Mouse (Mus musculus) spleen, postnatal 14 days (tissue): ENCODE results near the gene Tomm20l.
"Not testable (repeated sequence)": the region's sequence is repeated elsewhere in the genome, so short reads cannot be mapped to it uniquely, and the experiment has no call there.

ENCODE experiments used
- DNase-seq, 2 experiments: peaks; one replicate each; pipeline ENCODE4 v3.0.0; 2021 to 2022; ENCODE audit warnings: low spot score in 2 of 2

Gene Tomm20l

DNA sequence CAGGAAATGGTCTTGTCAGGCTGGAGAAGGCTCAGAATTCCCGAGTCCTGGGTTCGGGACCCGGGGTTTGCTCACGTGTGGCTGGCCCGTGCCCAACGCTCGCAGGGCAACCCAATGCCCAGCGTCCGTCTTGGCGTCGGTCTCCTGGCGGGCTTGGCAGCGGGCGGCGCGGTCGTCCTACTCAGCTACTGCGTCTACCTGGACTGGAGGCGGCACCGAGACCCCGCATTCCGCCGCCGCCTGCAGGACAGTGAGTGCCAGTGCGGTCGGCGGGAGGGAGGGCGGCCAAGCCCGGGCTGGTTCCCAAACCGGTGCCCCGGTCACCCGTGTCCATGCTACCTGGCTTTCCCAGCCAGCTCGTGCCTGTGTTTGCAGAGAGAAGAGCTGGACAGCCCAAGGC lies at the start of gene Tomm20l:
Gene Tomm20l, plus strand, starts transcription at position 98 of the 400 bp plus-strand sequence.
- peak in 1 of 2 experiments; percentile 11 for DNase-seq

GRCm38 (mm10) chr12:71069846-71070245 lies 41.4 kb upstream of the Tomm20l start:
- DNase-seq, result no peak

DNA sequence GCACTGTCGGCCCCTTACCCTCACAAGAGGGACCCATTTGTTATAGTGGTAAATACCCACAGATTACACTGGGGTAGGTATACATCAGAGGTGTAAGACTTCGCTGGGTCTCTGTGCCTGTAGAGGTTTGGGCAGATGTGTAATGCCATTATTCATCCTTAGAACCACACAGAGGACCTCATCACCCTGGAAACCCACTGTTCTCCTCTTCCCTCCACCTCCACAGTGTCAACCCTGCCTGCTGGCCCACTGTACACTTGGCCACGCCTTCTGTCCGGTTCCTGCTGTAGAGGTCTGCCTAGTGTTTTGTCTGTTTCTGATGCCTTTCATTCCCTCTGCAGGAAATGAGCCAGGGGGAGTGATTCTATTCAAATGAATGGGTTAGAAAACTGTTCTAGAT lies 39.2 kb upstream of the Tomm20l start:
- no peak for DNase-seq

- peak in 1 of 2 experiments; percentile 23 for DNase-seq
These were observed 38.0 kb upstream of the Tomm20l start for GRCm38 (mm10) chr12:71073113-71073730.

- DNase-seq, result no peak
These were observed 24.9 kb upstream of the Tomm20l start for GRCm38 (mm10) chr12:71086331-71086730.

DNA sequence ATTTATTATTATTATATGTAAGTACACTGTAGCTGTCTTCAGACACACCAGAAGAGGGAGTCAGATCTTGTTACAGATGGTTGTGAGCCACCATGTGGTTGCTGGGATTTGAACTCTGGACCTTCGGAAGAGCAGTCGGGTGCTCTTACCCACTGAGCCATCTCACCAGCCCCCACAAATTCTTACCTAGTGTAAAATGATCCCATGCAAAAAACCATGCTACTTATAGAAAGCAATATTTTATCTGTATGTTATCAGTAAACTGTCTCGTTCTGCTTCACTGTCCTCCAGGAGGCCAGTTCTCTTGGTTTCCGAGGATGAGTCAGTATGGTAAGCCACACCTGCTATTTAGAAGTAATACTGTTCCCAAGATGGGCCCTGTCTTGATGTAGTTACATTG lies 7.0 kb upstream of the Tomm20l start:
- DNase-seq, result not testable (repeated sequence)

DNA sequence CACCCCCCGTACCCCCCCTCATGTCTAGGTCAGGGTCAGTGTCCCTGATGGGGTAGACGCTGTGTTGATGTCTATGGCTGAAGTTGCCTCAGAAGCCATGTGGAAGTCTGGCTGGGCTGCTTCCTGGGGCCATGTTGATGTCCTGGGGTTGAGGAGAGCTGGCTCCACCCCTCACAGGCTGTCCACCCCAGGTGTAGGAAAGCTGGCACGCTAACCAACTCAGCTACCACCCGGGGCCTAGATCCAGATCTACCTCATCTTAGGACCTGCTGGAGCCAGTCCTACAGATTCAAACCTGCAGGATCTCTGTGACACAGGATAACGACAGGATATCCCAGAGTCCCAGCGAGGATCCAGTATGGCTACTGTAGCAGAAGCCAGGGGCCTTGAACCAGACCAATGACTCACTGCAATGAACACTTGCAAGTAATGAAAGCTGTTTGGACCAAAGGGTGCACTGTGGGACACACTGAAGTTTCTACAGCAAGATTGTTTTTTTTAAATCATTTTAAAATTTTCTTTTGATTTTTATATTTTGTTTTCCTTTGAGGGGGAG lies 3.9 kb upstream of the Tomm20l start:
- no peak for DNase-seq

DNA sequence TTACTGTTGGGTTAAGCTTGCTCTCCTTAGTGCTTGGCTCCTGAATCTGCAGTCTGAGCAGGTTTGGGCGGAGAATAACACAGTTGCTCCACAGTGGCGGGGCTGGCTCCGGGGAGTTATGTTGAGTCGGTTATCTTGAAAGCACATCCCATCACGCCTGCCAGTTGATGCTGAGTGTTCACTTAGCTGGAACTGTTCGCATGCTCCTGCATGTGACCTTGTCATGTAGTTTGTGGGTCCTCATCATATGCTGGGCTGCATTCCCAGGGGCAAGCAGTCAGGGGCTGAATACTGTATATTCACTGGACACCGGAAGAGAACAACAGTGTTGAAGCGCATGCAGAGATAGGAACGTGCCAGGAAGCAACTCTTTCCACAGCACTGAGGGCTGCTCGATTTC lies 1.8 kb downstream of the Tomm20l start:
- DNase-seq, result no peak

- peak; percentile 38 to 51 for DNase-seq
These were observed 2.6 kb downstream of the Tomm20l start for GRCm38 (mm10) chr12:71113675-71114288.

- no peak for DNase-seq
These were observed 5.2 kb downstream of the Tomm20l start for GRCm38 (mm10) chr12:71116411-71116810.

GRCm38 (mm10) chr12:71122731-71123130 lies 11.5 kb downstream of the Tomm20l start:
- no peak for DNase-seq

DNA sequence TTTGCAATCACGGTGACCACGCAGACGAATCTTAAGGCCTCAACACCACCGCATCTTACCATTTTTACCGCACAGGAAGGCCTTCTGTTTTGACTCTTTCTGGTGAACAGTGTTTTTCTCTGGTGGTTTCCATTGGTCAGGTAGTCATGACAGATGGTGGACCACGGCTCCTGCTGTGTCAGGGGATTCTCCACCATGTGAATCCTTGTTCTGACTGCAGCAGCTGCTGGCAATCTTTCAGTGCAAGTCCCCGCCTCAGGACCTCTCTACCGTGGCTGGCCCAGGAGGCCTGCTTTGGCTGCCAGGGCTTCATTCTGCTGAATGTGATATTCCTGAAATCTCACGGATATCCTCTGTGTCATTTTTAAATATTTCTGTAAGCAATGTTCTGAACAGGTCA lies 12.1 kb downstream of the Tomm20l start:
- DNase-seq, result no peak

DNA sequence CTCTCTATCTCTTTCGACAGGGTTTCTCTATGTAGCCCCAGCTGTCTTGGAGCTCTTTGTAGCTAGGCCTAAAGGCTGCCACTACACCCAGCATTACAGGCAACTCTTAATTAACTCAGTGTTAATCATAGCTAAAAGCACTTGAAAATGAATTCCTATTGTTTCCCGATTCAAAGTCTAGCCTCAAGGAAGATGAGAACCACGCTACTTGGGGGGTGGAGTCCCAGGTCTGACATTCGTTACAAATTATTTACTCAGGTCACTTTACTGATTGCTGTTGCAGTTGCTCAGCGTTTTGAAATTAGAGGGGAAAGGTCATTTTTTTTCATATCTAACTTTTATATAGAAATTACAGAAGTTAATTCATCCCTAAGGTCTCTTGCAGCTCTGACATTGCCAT lies 24.4 kb downstream of the Tomm20l start:
- DNase-seq, result no peak

DNA sequence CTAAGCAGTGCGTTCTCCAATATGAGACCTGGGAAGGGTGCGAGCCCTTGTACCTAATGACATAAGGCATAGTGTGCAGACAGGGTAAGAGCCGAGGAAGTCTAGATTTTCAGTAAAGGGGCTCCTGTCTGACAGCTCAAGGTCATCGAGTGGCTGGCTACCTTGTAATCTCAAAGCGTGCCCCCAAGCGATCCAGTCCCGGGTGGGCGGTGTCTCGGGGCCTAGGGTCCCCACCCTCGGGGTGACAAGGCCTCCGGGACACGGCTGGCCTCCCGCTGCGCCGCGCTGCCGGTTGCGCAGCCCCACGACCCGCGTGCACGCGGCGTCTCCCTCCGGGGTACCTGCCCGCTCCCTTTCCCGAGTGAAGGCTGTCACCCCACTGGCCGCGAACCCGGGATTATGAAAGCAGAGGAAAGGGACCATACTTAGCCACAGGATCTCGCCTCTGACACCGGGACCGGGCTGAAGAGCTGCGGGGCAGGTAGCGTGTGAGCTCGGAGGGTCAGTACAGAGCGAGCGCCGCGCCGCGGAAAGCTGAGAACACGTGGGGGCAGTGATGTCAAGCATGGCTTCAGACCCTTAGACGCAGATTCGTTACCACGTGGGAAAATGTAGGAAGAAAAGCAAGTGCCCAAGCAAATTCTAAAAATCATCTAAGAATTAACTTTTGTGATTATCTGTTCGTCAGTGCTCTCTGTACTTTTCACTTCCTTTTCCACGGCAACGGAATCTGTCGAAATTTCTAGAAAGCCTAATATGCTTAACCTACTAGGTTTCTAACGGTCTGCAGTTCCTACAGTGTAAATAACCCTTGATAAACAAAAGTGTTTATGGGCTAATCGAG lies 25.1 kb downstream of the Tomm20l start, which contains the start of the genes Timm9 and 2700049A03Rik:
Gene Timm9, minus strand, starts transcription at position 555 of the 844 bp plus-strand sequence.
Gene 2700049A03Rik, plus strand, starts transcription at position 719 of the 844 bp plus-strand sequence.
- DNase-seq, result peak; percentile 51 to 67

DNA sequence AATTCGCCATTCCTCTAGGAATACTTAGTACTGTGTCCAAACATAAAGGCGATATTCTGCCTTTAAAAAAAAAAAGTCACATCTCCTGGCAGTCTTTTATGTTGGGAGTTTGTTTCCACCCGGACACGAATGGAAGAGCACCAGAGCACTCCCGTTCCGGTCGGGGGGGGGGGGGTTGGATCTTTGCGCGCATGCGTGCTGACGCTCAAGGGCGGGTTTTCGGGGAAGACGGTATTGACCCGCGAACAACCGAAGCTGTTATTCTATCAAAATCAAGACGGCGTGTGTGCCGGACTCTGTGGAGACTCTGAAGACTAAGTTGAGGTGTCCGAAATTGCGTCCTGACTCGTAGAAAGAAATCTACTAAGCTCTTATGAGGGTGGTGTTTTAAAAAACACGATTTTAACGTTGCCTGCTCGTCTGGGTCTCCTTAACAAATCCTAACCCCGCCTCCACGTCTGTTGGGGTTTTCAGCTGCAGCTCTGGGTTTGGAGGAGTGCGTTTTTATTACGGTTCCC lies 25.8 kb downstream of the Tomm20l start:
- peak; percentile 76 to 84 for DNase-seq

- no peak for DNase-seq
These were observed 26.5 kb downstream of the Tomm20l start for GRCm38 (mm10) chr12:71137686-71138085.

DNA sequence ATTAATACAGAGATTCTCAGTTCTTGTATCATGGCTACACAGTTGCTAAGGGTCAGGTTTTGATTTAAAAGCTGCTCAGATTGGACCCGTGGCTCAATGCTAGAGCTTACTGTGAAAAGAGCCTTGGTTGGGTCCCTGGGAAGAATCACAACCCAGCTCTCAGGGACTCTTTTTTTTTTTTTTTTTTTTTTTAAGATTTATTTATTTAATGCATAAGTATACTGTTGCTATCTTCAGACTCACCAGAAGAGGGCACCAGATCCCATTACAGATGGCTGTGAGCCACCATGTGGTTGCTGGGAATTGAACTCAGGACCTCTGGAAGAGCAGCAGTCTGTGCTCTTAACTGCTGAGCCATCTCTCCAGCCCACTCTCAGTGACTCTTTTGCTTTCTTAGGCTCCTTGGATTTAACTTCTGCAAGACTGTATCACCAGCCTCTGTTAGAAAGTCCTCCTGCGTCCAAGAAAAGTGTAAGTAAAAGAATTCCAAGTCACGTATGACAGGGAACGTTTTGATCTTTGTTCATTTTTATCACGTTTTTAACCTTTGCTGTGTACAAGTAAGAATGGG lies 28.1 kb downstream of the Tomm20l start:
- DNase-seq, result peak in 1 of 2 experiments; percentile 8

- no peak for DNase-seq
These were observed 30.0 kb downstream of the Tomm20l start for GRCm38 (mm10) chr12:71141189-71141588.

GRCm38 (mm10) chr12:71147641-71148040 lies 36.4 kb downstream of the Tomm20l start:
- peak in 1 of 2 experiments; percentile 38 for DNase-seq

DNA sequence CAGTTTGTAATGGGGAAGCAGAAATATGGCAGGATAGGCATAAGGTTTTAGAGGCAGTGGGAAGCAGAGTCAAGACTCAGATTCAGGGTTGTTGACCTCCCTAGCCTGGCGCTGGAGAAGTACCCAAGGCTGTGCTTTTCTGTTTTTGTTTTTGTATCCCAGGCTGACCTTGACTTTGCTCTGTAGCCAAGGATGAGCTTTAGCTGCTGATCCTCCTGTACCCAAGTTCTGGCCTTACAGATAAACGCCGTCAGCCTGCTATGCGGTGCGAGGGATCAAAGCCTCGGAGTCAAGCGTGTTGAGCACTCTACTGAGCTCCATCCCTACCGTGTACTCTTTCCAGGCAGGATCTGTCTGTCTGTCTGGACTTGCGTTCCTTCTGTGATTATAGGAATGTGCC lies 37.6 kb downstream of the Tomm20l start:
- no peak for DNase-seq

- no peak for DNase-seq
These were observed 38.2 kb downstream of the Tomm20l start for GRCm38 (mm10) chr12:71149456-71149855.

- DNase-seq, result no peak
These were observed 38.9 kb downstream of the Tomm20l start for GRCm38 (mm10) chr12:71150167-71150566.
